Mouse (Mus musculus) MEL (cell line): ENCODE data around the gene Hspa4l. TPM values are rescaled to one million over a fixed set of nuclear protein-coding genes. Genes with fewer than 3 reads are reported as not detected.
A peak's percentile ranks its signal among the peaks of the same experiment; 100 is the strongest.

Experiments used
- DNase-seq: peaks from one replicate; pipeline ENCODE4 v3.0.0; 2011; ENCODE audit warnings: low read depth, low spot score
- H3K27ac ChIP-seq: 2 replicates; pipeline ENCODE4 v1.5.1; 2012; ENCODE audit warnings: low read depth, mild to moderate bottlenecking, control low read depth, low read length, moderate library complexity; ENCODE audit not compliant: control insufficient read depth
- H3K27me3 ChIP-seq, 2 experiments: fragments of 150-350 bp in 1 of 2; sonication (generic) in 1 of 2; 2 replicates each; pipeline ENCODE4 v1.6.1; 2012; ENCODE audit warnings: low read length in 2 of 2, mild to moderate bottlenecking in 2 of 2, improper control_type of control experiment in 1 of 2, moderate library complexity in 1 of 2; ENCODE audit not compliant: insufficient read depth in 2 of 2, control insufficient read depth in 1 of 2
- H3K36me3 ChIP-seq, 2 experiments: 2 replicates each; pipeline ENCODE4 v1.6.1; 2012 to 2014; ENCODE audit warnings: low read length in 2 of 2, improper control_type of control experiment in 1 of 2, inconsistent platforms in 1 of 2, mild to moderate bottlenecking in 1 of 2; ENCODE audit not compliant: insufficient read depth in 2 of 2, control insufficient read depth in 1 of 2
- H3K4me1 ChIP-seq, 2 experiments: fragments of 150-350 bp in 1 of 2; sonication (generic) in 1 of 2; 2 replicates each; pipeline ENCODE4 v1.6.1; 2012; ENCODE audit warnings: low read length in 2 of 2, improper control_type of control experiment in 1 of 2, mild to moderate bottlenecking in 1 of 2; ENCODE audit not compliant: insufficient read depth in 2 of 2, control insufficient read depth in 1 of 2
- H3K4me3 ChIP-seq, 2 experiments: fragments of 150-350 bp in 1 of 2; sonication (generic) in 1 of 2; 2 replicates each; pipeline ENCODE4 v1.5.1; 2012; ENCODE audit warnings: low read depth in 2 of 2, low read length in 2 of 2, mild to moderate bottlenecking in 2 of 2, moderate library complexity in 2 of 2, control low read depth in 1 of 2, improper control_type of control experiment in 1 of 2; ENCODE audit not compliant: control insufficient read depth in 1 of 2, insufficient read depth in 1 of 2
- H3K79me2 ChIP-seq: 2 replicates; pipeline ENCODE4 v1.6.1; 2012; ENCODE audit warnings: mild to moderate bottlenecking, low read length, moderate library complexity; ENCODE audit not compliant: control insufficient read depth, poor library complexity, insufficient read depth
- H3K9ac ChIP-seq: 2 replicates; pipeline ENCODE4 v1.6.1; 2012; ENCODE audit warnings: low read depth, mild to moderate bottlenecking, control low read depth, low read length, moderate library complexity; ENCODE audit not compliant: control insufficient read depth, poor library complexity, severe bottlenecking
- H3K9me3 ChIP-seq: fragments of 150-350 bp; sonication (generic); replicated peaks from 2 replicates; pipeline ENCODE4 v1.6.1; 2012; ENCODE audit warnings: mild to moderate bottlenecking, low read length, improper control_type of control experiment, moderate library complexity; ENCODE audit not compliant: insufficient read depth
- BHLHE40 ChIP-seq: IDR thresholded peaks from 2 replicates; pipeline ENCODE4 v1.6.1; 2012; ENCODE audit warnings: low read depth, mild to moderate bottlenecking, inconsistent platforms, low read length, improper control_type of control experiment, borderline replicate concordance
- CHD1 ChIP-seq: IDR thresholded peaks from 2 replicates; pipeline ENCODE4 v1.6.1; 2012; ENCODE audit warnings: low read depth, mild to moderate bottlenecking, inconsistent platforms, low read length, improper control_type of control experiment
- CTCF ChIP-seq, 3 experiments: IDR thresholded peaks in 2 of 3; conservative IDR thresholded peaks in 1 of 3; 2 replicates each; pipeline ENCODE4 v1.5.1; 2011 to 2012; ENCODE audit warnings: low read length in 3 of 3, low read depth in 2 of 3, mild to moderate bottlenecking in 2 of 3, improper control_type of control experiment in 1 of 3, inconsistent platforms in 1 of 3, mixed read lengths in 1 of 3, moderate library complexity in 1 of 3; ENCODE audit not compliant: control insufficient read depth in 1 of 3, insufficient read depth in 1 of 3, poor library complexity in 1 of 3, severe bottlenecking in 1 of 3
- E2F4 ChIP-seq: IDR thresholded peaks from 2 replicates; pipeline ENCODE4 v1.6.1; 2011; ENCODE audit warnings: low read depth, low read length, improper control_type of control experiment, borderline replicate concordance
- EP300 ChIP-seq, 2 experiments: IDR thresholded peaks; 2 replicates each; pipeline ENCODE4 v1.6.1; 2011; ENCODE audit warnings: improper control_type of control experiment in 2 of 2, low read length in 2 of 2, low read depth in 1 of 2, mild to moderate bottlenecking in 1 of 2
- ETS1 ChIP-seq: IDR thresholded peaks from 2 replicates; pipeline ENCODE4 v1.6.1; 2012; ENCODE audit warnings: low read depth, mild to moderate bottlenecking, inconsistent platforms, low read length, improper control_type of control experiment, moderate library complexity
- GATA1 ChIP-seq: IDR thresholded peaks from 2 replicates; pipeline ENCODE4 v1.6.1; 2011; ENCODE audit warnings: low read depth, low read length, improper control_type of control experiment
- HCFC1 ChIP-seq: IDR thresholded peaks from 2 replicates; pipeline ENCODE4 v1.6.1; 2012; ENCODE audit warnings: low read depth, mild to moderate bottlenecking, inconsistent platforms, low read length, improper control_type of control experiment, moderate library complexity
- KAT2A ChIP-seq: conservative IDR thresholded peaks from 2 replicates; pipeline ENCODE4 v1.6.1; 2012; ENCODE audit warnings: low read depth, low read length, improper control_type of control experiment, inconsistent platforms
- MAFK ChIP-seq: IDR thresholded peaks from 2 replicates; pipeline ENCODE4 v1.6.1; 2011; ENCODE audit warnings: low read depth, mild to moderate bottlenecking, low read length, improper control_type of control experiment, borderline replicate concordance
- MAX ChIP-seq: IDR thresholded peaks from 2 replicates; pipeline ENCODE4 v1.6.1; 2011; ENCODE audit warnings: low read length, improper control_type of control experiment
- MAZ ChIP-seq: IDR thresholded peaks from 2 replicates; pipeline ENCODE4 v1.6.1; 2012; ENCODE audit warnings: low read depth, mild to moderate bottlenecking, inconsistent platforms, low read length, improper control_type of control experiment
- MEF2A ChIP-seq: IDR thresholded peaks from 2 replicates; pipeline ENCODE4 v1.6.1; 2014; ENCODE audit warnings: low read depth, mild to moderate bottlenecking, inconsistent platforms, low read length, improper control_type of control experiment; ENCODE audit not compliant: poor library complexity, insufficient replicate concordance, severe bottlenecking; ENCODE audit errors: extremely low read depth
- MYB ChIP-seq: IDR thresholded peaks from 2 replicates; pipeline ENCODE4 v1.6.1; 2011; ENCODE audit warnings: mild to moderate bottlenecking, low read depth, low read length, improper control_type of control experiment
- MYC ChIP-seq: IDR thresholded peaks from 2 replicates; pipeline ENCODE4 v1.6.1; 2011; ENCODE audit warnings: low read depth, mild to moderate bottlenecking, low read length, improper control_type of control experiment, moderate library complexity
- NRF1 ChIP-seq: IDR thresholded peaks from 2 replicates; pipeline ENCODE4 v1.6.1; 2014; ENCODE audit warnings: low read depth, mild to moderate bottlenecking, inconsistent platforms, low read length, improper control_type of control experiment, moderate library complexity; ENCODE audit not compliant: poor library complexity, insufficient read depth, severe bottlenecking
- POLR2A ChIP-seq, 2 experiments: IDR thresholded peaks; 2 replicates each; pipeline ENCODE4 v1.6.1; 2011 to 2012; ENCODE audit warnings: low read length in 2 of 2, mild to moderate bottlenecking in 2 of 2, control low read depth in 1 of 2, improper control_type of control experiment in 1 of 2, low read depth in 1 of 2, moderate library complexity in 1 of 2; ENCODE audit not compliant: control insufficient read depth in 1 of 2, insufficient read depth in 1 of 2, poor library complexity in 1 of 2
- POLR2AphosphoS2 ChIP-seq: IDR thresholded peaks from 2 replicates; pipeline ENCODE4 v1.6.1; 2011; ENCODE audit warnings: low read length, improper control_type of control experiment
- RAD21 ChIP-seq: IDR thresholded peaks from 2 replicates; pipeline ENCODE4 v1.6.1; 2011; ENCODE audit warnings: mild to moderate bottlenecking, low read depth, low read length, improper control_type of control experiment
- RCOR1 ChIP-seq: IDR thresholded peaks from 2 replicates; pipeline ENCODE4 v1.6.1; 2012; ENCODE audit warnings: low read depth, mild to moderate bottlenecking, inconsistent platforms, low read length, improper control_type of control experiment
- SIN3A ChIP-seq: IDR thresholded peaks from 2 replicates; pipeline ENCODE4 v1.6.1; 2012; ENCODE audit warnings: low read length, improper control_type of control experiment, inconsistent platforms
- SMC3 ChIP-seq: IDR thresholded peaks from 2 replicates; pipeline ENCODE4 v1.6.1; 2011; ENCODE audit warnings: low read depth, low read length, improper control_type of control experiment
- TBP ChIP-seq: IDR thresholded peaks from 2 replicates; pipeline ENCODE4 v1.8.0; 2011; ENCODE audit warnings: low read depth, low read length, improper control_type of control experiment
- TCF12 ChIP-seq: IDR thresholded peaks from 2 replicates; pipeline ENCODE4 v1.6.1; 2014; ENCODE audit warnings: low read depth, mild to moderate bottlenecking, inconsistent platforms, low read length, improper control_type of control experiment, moderate library complexity
- USF2 ChIP-seq, 2 experiments: IDR thresholded peaks; 2 replicates each; pipeline ENCODE4 v1.6.1; 2011 to 2012; ENCODE audit warnings: improper control_type of control experiment in 2 of 2, low read length in 2 of 2, borderline replicate concordance in 1 of 2, inconsistent platforms in 1 of 2, low read depth in 1 of 2, mild to moderate bottlenecking in 1 of 2; ENCODE audit not compliant: insufficient read depth in 1 of 2
- ZC3H11A ChIP-seq: IDR thresholded peaks from 2 replicates; pipeline ENCODE4 v1.6.1; 2012; ENCODE audit warnings: low read depth, mild to moderate bottlenecking, inconsistent platforms, low read length, improper control_type of control experiment
- ZKSCAN1 ChIP-seq: IDR thresholded peaks from 2 replicates; pipeline ENCODE4 v1.6.1; 2012; ENCODE audit warnings: low read depth, mild to moderate bottlenecking, inconsistent platforms, low read length, improper control_type of control experiment, moderate library complexity
- ZNF384 ChIP-seq: IDR thresholded peaks from 2 replicates; pipeline ENCODE4 v1.6.1; 2012; ENCODE audit warnings: low read depth, mild to moderate bottlenecking, inconsistent platforms, low read length, improper control_type of control experiment
- polyA plus RNA-seq, 2 experiments: library from polyadenylated mRNA; stranded (reverse) in 1 of 2; unstranded in 1 of 2; fragments of >175 nt in 1 of 2; fragments of >200 nt in 1 of 2; gene quantifications; 2 replicates each; pipeline versions ENCODE4 v1.2.1 to v1.2.4; 2012; ENCODE audit warnings: low replicate concordance in 2 of 2, low read depth in 1 of 2; ENCODE audit not compliant: insufficient read length in 2 of 2, insufficient read depth in 1 of 2, missing spikeins in 1 of 2
- total RNA-seq: library from RNA; depleted of rRNA; stranded (reverse); fragments of 300-350 nt; gene quantifications from 2 replicates; pipeline ENCODE4 v1.2.3, GENCODE M21; 2012

The Hspa4l gene
- total and polyA plus RNA-seq, 3 experiments, result 19.2 to 37.2 (median 35.7) TPM

- 0 out of 2 replicates have a peak, but pooled peaks have one; percentile 24 for TF ChIP-seq TCF12
- peak; percentile 78; the same call in 1 of the 2 replicates for TF ChIP-seq CHD1
- TF ChIP-seq MAX, result 0 out of 2 replicates have a peak, but pooled peaks have one; percentile 30
- TF ChIP-seq BHLHE40, result no peak
- no peak for TF ChIP-seq RCOR1
- no peak for TF ChIP-seq EP300 (IDR thresholded peaks at IDR 0.05; ENCODE audit: low read depth in 1 of 2, low read length in 2 of 2)
Measured at GRCm38 (mm10) chr3:40799530-40800372, 55.5 kb downstream of the Hspa4l start, which contains the start of gene Plk4 (continued).

GRCm38 (mm10) chr3:40800373-40800823 is 56.1 kb downstream of the Hspa4l start:
- Histone ChIP-seq H3K9me3 (no peaks in the 10 kb centered on the region), H3K27me3 (no peaks in the 10 kb centered on the region), H3K9ac (peak overlapping the region; percentile 97), H3K4me1 (peaks cover 2 to 15% of the 10 kb centered on the region in 2 experiments; a peak in 2 of 4 replicates), H3K79me2 (peaks cover 29% of the 10 kb centered on the region), H3K4me3 (peak overlapping the region; percentile 80 to 87), H3K27ac (peak overlapping the region; percentile 59), H3K36me3 (peaks cover 34 to 36% of the 10 kb centered on the region in 2 experiments)
- DNase-seq, result peak; percentile 68
- TF ChIP-seq USF2 (IDR thresholded peaks at IDR 0.05; ENCODE audit: borderline replicate concordance in 1 of 2, insufficient read depth in 1 of 2, low read depth in 1 of 2, low read length in 2 of 2) (no peak), GATA1 (no peak), ZKSCAN1 (no peak), EP300 (IDR thresholded peaks at IDR 0.05; ENCODE audit: low read depth in 1 of 2, low read length in 2 of 2) (no peak), MAFK (no peak), ZC3H11A (no peak), POLR2AphosphoS2 (no peak), E2F4 (peak; percentile 45; the same call in 1 of the 2 replicates), CTCF (IDR thresholded peaks at IDR 0.05 in 2 of 3, conservative IDR thresholded peaks at IDR 0.05 in 1 of 3; ENCODE audit: control insufficient read depth in 1 of 3, insufficient read depth in 1 of 3, low read depth in 2 of 3, low read length in 3 of 3, poor library complexity in 1 of 3, severe bottlenecking in 1 of 3) (no peak), MAX (peak; percentile 21; the same call in 1 of the 2 replicates), NRF1 (no peak), ZNF384 (no peak), MEF2A (no peak), SMC3 (no peak), SIN3A (no peak), MAZ (peak; percentile 59; the same call in 1 of the 2 replicates), KAT2A (no peak), RCOR1 (no peak), MYC (0 out of 2 replicates have a peak, but pooled peaks have one; percentile 13), ETS1 (no peak), RAD21 (no peak), TBP (no peak), MYB (no peak), POLR2A (IDR thresholded peaks at IDR 0.05; ENCODE audit: control insufficient read depth in 1 of 2, insufficient read depth in 1 of 2, low read depth in 1 of 2, low read length in 2 of 2, poor library complexity in 1 of 2) (no peak), HCFC1 (no peak), TCF12 (0 out of 2 replicates have a peak, but pooled peaks have one; percentile 24)
